Mouse (Mus musculus) heart, embryonic 11.5 days (tissue): ENCODE measurements at regions not wholly inside any gene's neighbourhood (a gene's known extent, or its start where the extent isn't known, plus 50 kb on each side); places are given as distances from the start of the nearest gene placed in this dataset.

Experiments used
- ATAC-seq: fragments of 200-750 bp; cut with Nextera tagmentation; replicated peaks from 2 replicates; pipeline ENCODE4 v1.8.0; 2017; ENCODE audit warnings: moderate library complexity; ENCODE audit not compliant: insufficient number of reproducible peaks, low FRiP score, low TSS enrichment
- H3K27ac ChIP-seq: fragments of 300-500 bp; sonication (generic); 2 replicates; pipeline ENCODE4 v1.5.1; 2014; ENCODE audit warnings: mild to moderate bottlenecking, low read depth, low read length
- H3K27me3 ChIP-seq: fragments of 300-500 bp; sonication (generic); 2 replicates; pipeline ENCODE4 v1.6.1; 2014; ENCODE audit warnings: mild to moderate bottlenecking, low read length, mixed read lengths; ENCODE audit not compliant: control insufficient read depth, insufficient read depth
- H3K36me3 ChIP-seq: fragments of 300-500 bp; sonication (generic); 2 replicates; pipeline ENCODE4 v1.6.1; 2014; ENCODE audit warnings: mild to moderate bottlenecking, low read length, moderate library complexity, mixed read lengths; ENCODE audit not compliant: control insufficient read depth, insufficient read depth
- H3K4me1 ChIP-seq: fragments of 300-500 bp; sonication (generic); 2 replicates; pipeline ENCODE4 v1.6.1; 2014; ENCODE audit warnings: low read length; ENCODE audit not compliant: control insufficient read depth, insufficient read depth
- H3K4me2 ChIP-seq: fragments of 300-500 bp; sonication (generic); 2 replicates; pipeline ENCODE4 v1.6.1; 2014; ENCODE audit warnings: mild to moderate bottlenecking, moderate library complexity
- H3K4me3 ChIP-seq: fragments of 300-500 bp; sonication (generic); 2 replicates; pipeline ENCODE4 v1.5.1; 2014; ENCODE audit warnings: low read depth, low read length
- H3K9ac ChIP-seq: fragments of 300-500 bp; sonication (generic); 2 replicates; pipeline ENCODE4 v1.6.1; 2014; ENCODE audit warnings: mild to moderate bottlenecking, low read depth, low read length, moderate library complexity
- H3K9me3 ChIP-seq: fragments of 300-500 bp; sonication (generic); replicated peaks from 2 replicates; pipeline ENCODE4 v1.6.1; 2016; ENCODE audit warnings: low read length; ENCODE audit not compliant: control insufficient read depth
- WGBS: fragments of 180-500 bp; shearing (Covaris S2); extraction: QIAGEN DNeasy Blood & Tissue Kit; methylation state at CpG from one replicate; pipeline ENCODE4 v1.1.7; 2014; ENCODE audit not compliant: insufficient replicate concordance; 5-methylcytosine and 5-hydroxymethylcytosine counted together

DNA sequence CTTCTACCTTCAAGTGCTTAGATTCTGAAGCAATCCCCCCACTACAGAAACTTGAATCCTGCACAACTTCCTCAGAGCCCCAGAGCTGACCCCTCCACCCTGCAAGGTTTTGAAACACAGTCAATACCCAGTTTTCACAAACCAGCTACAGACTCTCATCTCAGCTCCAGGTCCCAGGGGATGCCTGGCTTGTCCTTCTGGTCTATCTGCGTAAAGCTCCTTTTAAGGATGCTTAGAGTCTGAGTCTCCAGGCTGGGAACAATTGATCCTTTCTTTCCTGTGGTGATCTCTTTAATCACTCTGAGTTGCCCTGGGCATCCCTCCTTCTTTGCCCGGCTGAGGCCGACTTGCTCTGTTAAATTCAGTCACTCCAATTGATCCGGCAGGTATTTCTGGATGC, 500.4 kb downstream of the Med13l start:
- Histone ChIP-seq H3K9me3 (no peaks in the 10 kb centered on the region), H3K4me3 (no peak overlapping the region), H3K4me1 (0 out of 2 replicates have a peak, but pooled peaks cover 7% of the 10 kb centered on the region), H3K27ac (no peak overlapping the region), H3K27me3 (no peaks in the 10 kb centered on the region; the same call in 1 of the 2 replicates), H3K36me3 (no peaks in the 10 kb centered on the region), H3K9ac (no peak overlapping the region), H3K4me2 (no peak overlapping the region)
- WGBS: 61% methylated on average over 4 of the region's 4 CpGs
- ATAC-seq: no peak

DNA sequence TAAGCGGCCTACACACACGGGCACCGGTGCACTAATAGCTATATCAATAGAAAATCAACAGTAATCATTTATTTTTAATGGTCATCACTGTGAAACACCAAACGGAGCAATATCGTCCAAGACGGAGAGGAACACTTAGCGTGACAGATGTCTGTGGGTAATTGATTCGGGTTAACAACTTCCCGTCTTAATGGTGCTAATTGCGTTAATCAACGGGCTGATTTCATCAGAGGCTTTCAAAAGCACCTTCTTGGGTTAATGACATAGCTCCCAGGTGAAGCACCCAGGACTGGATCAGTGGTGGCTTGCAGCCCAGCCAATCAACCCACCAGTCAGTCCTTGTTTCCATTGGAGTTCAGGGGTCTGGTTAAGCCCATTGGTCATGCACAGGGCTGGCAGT, 502.0 kb downstream of the Med13l start:
- Histone ChIP-seq H3K4me2 (no peak overlapping the region), H3K4me3 (no peak overlapping the region), H3K36me3 (no peaks in the 10 kb centered on the region), H3K27ac (no peak overlapping the region), H3K4me1 (0 out of 2 replicates have a peak, but pooled peaks cover 7% of the 10 kb centered on the region), H3K9ac (no peak overlapping the region), H3K9me3 (no peaks in the 10 kb centered on the region), H3K27me3 (no peaks in the 10 kb centered on the region)
- 88% methylated on average over 11 of the region's 11 CpGs for WGBS
- ATAC-seq: no peak

- ATAC-seq: no peak
- H3K27me3 ChIP-seq: 0 out of 2 replicates have a peak, but pooled peaks cover 2% of the 10 kb centered on the region
- H3K9ac ChIP-seq: no peak overlapping the region
- no peaks in the 10 kb centered on the region for H3K9me3 ChIP-seq
- H3K4me2 ChIP-seq: no peak overlapping the region
- 77% methylated on average over 6 of the region's 6 CpGs for WGBS
- no peak overlapping the region for H3K4me3 ChIP-seq
- H3K27ac ChIP-seq: no peak overlapping the region
- H3K36me3 ChIP-seq: no peaks in the 10 kb centered on the region
- H3K4me1 ChIP-seq: no peaks in the 10 kb centered on the region
Observed at GRCm38 (mm10) chr5:119066666-119067065, 506.2 kb downstream of the Med13l start.

- Histone ChIP-seq H3K27me3 (0 out of 2 replicates have a peak, but pooled peaks cover 2% of the 10 kb centered on the region), H3K36me3 (no peaks in the 10 kb centered on the region), H3K4me1 (no peaks in the 10 kb centered on the region), H3K4me2 (no peak overlapping the region), H3K4me3 (no peak overlapping the region), H3K27ac (no peak overlapping the region), H3K9ac (no peak overlapping the region), H3K9me3 (no peaks in the 10 kb centered on the region)
- WGBS: 64% methylated on average over 10 of the region's 10 CpGs
- ATAC-seq: no peak
Observed at GRCm38 (mm10) chr5:119069765-119070333, 509.4 kb downstream of the Med13l start.

- no peaks in the 10 kb centered on the region for H3K36me3 ChIP-seq
- H3K4me3 ChIP-seq: no peak overlapping the region
- no peak overlapping the region for H3K4me2 ChIP-seq
- no peaks in the 10 kb centered on the region for H3K4me1 ChIP-seq
- H3K27ac ChIP-seq: no peak overlapping the region
- no peak overlapping the region for H3K9ac ChIP-seq
- WGBS: 85% methylated on average over 14 of the region's 14 CpGs
- no peak for ATAC-seq
- no peaks in the 10 kb centered on the region for H3K9me3 ChIP-seq
- H3K27me3 ChIP-seq: 0 out of 2 replicates have a peak, but pooled peaks cover 2% of the 10 kb centered on the region
Observed at GRCm38 (mm10) chr5:119072712-119073111, 512.2 kb downstream of the Med13l start.

- no peak overlapping the region for H3K4me3 ChIP-seq
- peaks cover 14% of the 10 kb centered on the region for H3K27me3 ChIP-seq
- ATAC-seq: no peak
- no peak overlapping the region for H3K27ac ChIP-seq
- no peak overlapping the region for H3K4me2 ChIP-seq
- 74% methylated on average over 5 of the region's 5 CpGs for whole genome bisulfite sequencing
- H3K4me1 ChIP-seq: peaks cover 3% of the 10 kb centered on the region
- H3K9me3 ChIP-seq: 0 out of 2 replicates have a peak, but pooled peaks cover 2% of the 10 kb centered on the region
- H3K36me3 ChIP-seq: no peaks in the 10 kb centered on the region
- no peak overlapping the region for H3K9ac ChIP-seq
Observed at GRCm38 (mm10) chr5:119080747-119081146, 520.3 kb downstream of the Med13l start.

DNA sequence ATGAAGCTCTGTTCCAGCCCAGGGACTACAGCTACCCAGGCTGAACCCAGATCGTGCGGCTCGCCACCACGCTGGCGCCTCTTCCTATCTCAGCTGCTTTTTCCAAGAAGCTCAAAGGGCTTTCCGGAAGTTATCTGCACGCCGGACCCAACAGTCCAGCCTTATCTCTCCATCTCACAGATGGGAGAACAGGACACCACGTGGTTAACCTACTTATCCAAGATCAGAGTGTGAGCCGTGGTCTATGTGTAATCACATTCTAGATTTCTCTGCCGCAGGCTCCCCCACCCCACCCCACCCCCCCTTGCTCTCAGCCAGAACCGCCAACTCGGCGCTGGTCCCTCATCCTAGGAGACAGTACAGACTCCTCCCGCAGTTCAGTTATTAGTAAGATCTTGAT, 522.4 kb downstream of the Med13l start:
- Histone ChIP-seq H3K27ac (no peak overlapping the region), H3K4me1 (peaks cover 8% of the 10 kb centered on the region), H3K4me2 (peak overlapping the region; percentile 25), H3K9ac (no peak overlapping the region), H3K4me3 (no peak overlapping the region), H3K36me3 (no peaks in the 10 kb centered on the region), H3K27me3 (peaks cover 34% of the 10 kb centered on the region), H3K9me3 (0 out of 2 replicates have a peak, but pooled peaks cover 2% of the 10 kb centered on the region)
- no peak for ATAC-seq
- WGBS: 34% methylated on average over 15 of the region's 15 CpGs

GRCm38 (mm10) chr5:119097576-119098193, 537.2 kb downstream of the Med13l start:
- WGBS: 2% methylated on average over 17 of the region's 17 CpGs
- H3K27ac ChIP-seq: no peak overlapping the region
- H3K9me3 ChIP-seq: no peaks in the 10 kb centered on the region
- H3K4me2 ChIP-seq: peak overlapping the region; percentile 56
- peaks cover 6% of the 10 kb centered on the region; the same call in 1 of the 2 replicates for H3K27me3 ChIP-seq
- no peak for ATAC-seq
- H3K4me3 ChIP-seq: 0 out of 2 replicates have a peak overlapping the region, but pooled peaks have one; percentile 19
- no peaks in the 10 kb centered on the region for H3K36me3 ChIP-seq
- no peak overlapping the region for H3K9ac ChIP-seq
- no peaks in the 10 kb centered on the region for H3K4me1 ChIP-seq

DNA sequence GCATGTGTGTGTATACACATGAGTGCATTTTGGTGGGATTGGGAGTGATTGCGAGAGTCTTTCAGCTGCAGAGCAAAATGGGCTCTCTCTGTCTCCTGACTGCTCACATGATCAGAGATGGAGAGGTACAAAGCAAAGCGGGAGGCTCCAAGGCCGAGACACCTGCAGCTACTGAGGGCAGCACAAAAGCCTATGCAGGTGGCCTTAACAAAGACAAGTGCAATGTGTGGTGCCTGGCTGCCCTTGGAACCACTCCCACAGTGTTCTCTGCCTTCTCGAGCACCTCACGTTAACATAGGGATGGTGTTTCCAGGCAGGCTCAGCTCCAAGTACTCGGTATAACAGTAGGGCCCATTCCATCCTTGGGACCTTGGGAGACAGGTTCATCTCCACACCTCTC, 539.3 kb downstream of the Med13l start:
- 78% methylated on average over 6 of the region's 6 CpGs for WGBS
- Histone ChIP-seq H3K9me3 (no peaks in the 10 kb centered on the region), H3K27me3 (peaks cover 4% of the 10 kb centered on the region; the same call in 1 of the 2 replicates), H3K4me2 (no peak overlapping the region), H3K4me3 (no peak overlapping the region), H3K4me1 (no peaks in the 10 kb centered on the region), H3K27ac (no peak overlapping the region), H3K9ac (no peak overlapping the region), H3K36me3 (no peaks in the 10 kb centered on the region)
- ATAC-seq: no peak
